Mouse (Mus musculus) neural tube, embryonic 12.5 days (tissue): ENCODE data around the gene Psenen. TPM values are rescaled to one million over a fixed set of nuclear protein-coding genes. Genes with fewer than 3 reads are reported as not detected.

ENCODE experiments used
- ATAC-seq: fragments of 200-750 bp; cut with Nextera tagmentation; 2 replicates; pipeline ENCODE4 v1.8.0; 2017; ENCODE audit warnings: low read depth, mild to moderate bottlenecking, moderate TSS enrichment, moderate library complexity; ENCODE audit not compliant: low FRiP score
- H3K27ac ChIP-seq: fragments of 300-500 bp; sonication (generic); 2 replicates; pipeline ENCODE4 v1.5.1; 2016
- H3K27me3 ChIP-seq: fragments of 300-500 bp; sonication (generic); replicated peaks from 2 replicates; pipeline ENCODE4 v1.6.1; 2016; ENCODE audit warnings: mild to moderate bottlenecking
- H3K36me3 ChIP-seq: fragments of 300-500 bp; sonication (generic); 2 replicates; pipeline ENCODE4 v1.6.1; 2016; ENCODE audit warnings: mild to moderate bottlenecking
- H3K4me1 ChIP-seq: fragments of 300-500 bp; sonication (generic); 2 replicates; pipeline ENCODE4 v1.6.1; 2016
- H3K4me2 ChIP-seq: fragments of 300-500 bp; sonication (generic); replicated peaks from 2 replicates; pipeline ENCODE4 v1.6.1; 2016; ENCODE audit warnings: mild to moderate bottlenecking
- H3K4me3 ChIP-seq: fragments of 300-500 bp; sonication (generic); 2 replicates; pipeline ENCODE4 v1.5.1; 2016
- H3K9ac ChIP-seq: fragments of 300-500 bp; sonication (generic); 2 replicates; pipeline ENCODE4 v1.6.1; 2016; ENCODE audit warnings: mild to moderate bottlenecking
- H3K9me3 ChIP-seq: fragments of 300-500 bp; sonication (generic); 2 replicates; pipeline ENCODE4 v1.6.1; 2016; ENCODE audit warnings: mild to moderate bottlenecking
- WGBS: fragments of 180-500 bp; shearing (Covaris S2); methylation state at CpG from one replicate; pipeline ENCODE4 v1.1.7; 2016; 5-methylcytosine and 5-hydroxymethylcytosine counted together
- polyA plus RNA-seq: library from polyadenylated mRNA; unstranded; fragments of >200 nt; fragmentation: Nextera tagmentation; extraction: Ambion mirVana; gene quantifications from 2 replicates; pipeline ENCODE4 v1.2.1, GENCODE M21; 2016

Gene Psenen
- polyA plus RNA-seq, 1 experiment from 2014 or later = 137 TPM

- peaks cover 6% of the 10 kb centered on the region; the same call in 1 of the 2 replicates for H3K4me1 ChIP-seq
- H3K4me3 ChIP-seq = no peak overlapping the region
- H3K36me3 ChIP-seq = no peaks in the 10 kb centered on the region
- no peak overlapping the region for H3K4me2 ChIP-seq
- WGBS = 82% methylated on average over 5 of the region's 5 CpGs
- no peaks in the 10 kb centered on the region for H3K27me3 ChIP-seq
- no peak for ATAC-seq
- no peaks in the 10 kb centered on the region for H3K9me3 ChIP-seq
- H3K9ac ChIP-seq = no peak overlapping the region
- no peak overlapping the region for H3K27ac ChIP-seq
Observed at GRCm38 (mm10) chr7:30596811-30597210, 33.4 kb upstream of the Psenen start.

- H3K36me3 ChIP-seq = no peaks in the 10 kb centered on the region
- no peaks in the 10 kb centered on the region for H3K9me3 ChIP-seq
- ATAC-seq = no peak
- peaks cover 6% of the 10 kb centered on the region; the same call in 1 of the 2 replicates for H3K4me1 ChIP-seq
- H3K27ac ChIP-seq = no peak overlapping the region
- 79% methylated on average over 5 of the region's 5 CpGs for WGBS
- H3K9ac ChIP-seq = no peak overlapping the region
- H3K4me3 ChIP-seq = no peak overlapping the region
- H3K27me3 ChIP-seq = no peaks in the 10 kb centered on the region
- H3K4me2 ChIP-seq = no peak overlapping the region
Observed at GRCm38 (mm10) chr7:30596093-30596492, 32.7 kb upstream of the Psenen start.

GRCm38 (mm10) chr7:30594510-30595024 is 31.1 kb upstream of the Psenen start:
- Histone ChIP-seq H3K9ac (no peak overlapping the region), H3K9me3 (no peaks in the 10 kb centered on the region), H3K4me2 (no peak overlapping the region), H3K4me1 (peaks cover 6% of the 10 kb centered on the region), H3K27ac (no peak overlapping the region), H3K4me3 (no peak overlapping the region), H3K36me3 (no peaks in the 10 kb centered on the region), H3K27me3 (no peaks in the 10 kb centered on the region)
- 68% methylated on average over 4 of the region's 4 CpGs for WGBS
- no peak for ATAC-seq

GRCm38 (mm10) chr7:30593579-30594509 is 30.4 kb upstream of the Psenen start:
- Histone ChIP-seq H3K36me3 (no peaks in the 10 kb centered on the region), H3K27me3 (no peaks in the 10 kb centered on the region), H3K27ac (no peak overlapping the region), H3K4me3 (no peak overlapping the region), H3K9me3 (no peaks in the 10 kb centered on the region), H3K9ac (0 out of 2 replicates have a peak overlapping the region, but pooled peaks have one; percentile 33), H3K4me2 (no peak overlapping the region), H3K4me1 (peaks cover 6% of the 10 kb centered on the region)
- no peak for ATAC-seq
- 80% methylated on average over 10 of the region's 10 CpGs for WGBS

- Histone ChIP-seq H3K4me1 (peaks cover 6% of the 10 kb centered on the region), H3K9ac (no peak overlapping the region), H3K27ac (no peak overlapping the region), H3K4me3 (no peak overlapping the region), H3K9me3 (no peaks in the 10 kb centered on the region), H3K4me2 (no peak overlapping the region), H3K27me3 (no peaks in the 10 kb centered on the region), H3K36me3 (no peaks in the 10 kb centered on the region)
- 53% methylated on average over 5 of the region's 5 CpGs for WGBS
- no peak for ATAC-seq
Observed at GRCm38 (mm10) chr7:30592772-30593423, 29.5 kb upstream of the Psenen start.

- Histone ChIP-seq H3K4me2 (no peak overlapping the region), H3K36me3 (peaks cover 2% of the 10 kb centered on the region; the same call in 1 of the 2 replicates), H3K9me3 (no peaks in the 10 kb centered on the region), H3K9ac (0 out of 2 replicates have a peak overlapping the region, but pooled peaks have one; percentile 36), H3K27me3 (no peaks in the 10 kb centered on the region), H3K27ac (no peak overlapping the region), H3K4me3 (no peak overlapping the region), H3K4me1 (peaks cover 17% of the 10 kb centered on the region)
- no peak for ATAC-seq
- WGBS = 42% methylated on average over 4 of the region's 4 CpGs
Observed at GRCm38 (mm10) chr7:30591605-30591951, 28.2 kb upstream of the Psenen start.

GRCm38 (mm10) chr7:30590927-30591604 is 27.6 kb upstream of the Psenen start:
- H3K4me1 ChIP-seq = peaks cover 19% of the 10 kb centered on the region
- 85% methylated on average over 9 of the region's 9 CpGs for WGBS
- no peak overlapping the region for H3K4me2 ChIP-seq
- peaks cover 7% of the 10 kb centered on the region for H3K36me3 ChIP-seq
- no peak overlapping the region for H3K4me3 ChIP-seq
- H3K27me3 ChIP-seq = no peaks in the 10 kb centered on the region
- H3K9me3 ChIP-seq = no peaks in the 10 kb centered on the region
- H3K9ac ChIP-seq = 0 out of 2 replicates have a peak overlapping the region, but pooled peaks have one; percentile 36
- no peak for ATAC-seq
- no peak overlapping the region for H3K27ac ChIP-seq

GRCm38 (mm10) chr7:30589435-30590301 is 26.2 kb upstream of the Psenen start:
- Histone ChIP-seq H3K36me3 (peaks cover 21% of the 10 kb centered on the region), H3K27ac (peak overlapping the region; percentile 62; the same call in 1 of the 2 replicates), H3K27me3 (no peaks in the 10 kb centered on the region), H3K9ac (peak overlapping the region; percentile 55), H3K4me3 (peak overlapping the region; percentile 95), H3K4me2 (peak overlapping the region; percentile 75), H3K9me3 (no peaks in the 10 kb centered on the region), H3K4me1 (peaks cover 19% of the 10 kb centered on the region)
- 26% methylated on average over 40 of the region's 40 CpGs for WGBS
- peak; percentile 79 for ATAC-seq

GRCm38 (mm10) chr7:30588676-30589434 is 25.4 kb upstream of the Psenen start, which contains the start of gene Kmt2b:
Gene Kmt2b, minus strand, starts transcription at chr7:30588726.
- peaks cover 19% of the 10 kb centered on the region for H3K4me1 ChIP-seq
- peak within 1 kb of the TSS; percentile 95 for H3K4me3 ChIP-seq
- peak within 1 kb of the TSS; percentile 82 for H3K27ac ChIP-seq
- H3K9me3 ChIP-seq = no peaks in the 10 kb centered on the region
- no peaks in the 10 kb centered on the region for H3K27me3 ChIP-seq
- under 1% methylated on average over 61 of the region's 68 CpGs for WGBS
- peak within 1 kb of the TSS; percentile 75 for H3K4me2 ChIP-seq
- peak within 1 kb of the TSS; percentile 99 for H3K9ac ChIP-seq
- peak; percentile 96 for ATAC-seq
- peaks cover 30% of the 10 kb centered on the region for H3K36me3 ChIP-seq

- Histone ChIP-seq H3K36me3 (peaks cover 38% of the 10 kb centered on the region), H3K4me2 (peak overlapping the region; percentile 75), H3K27me3 (no peaks in the 10 kb centered on the region), H3K9me3 (no peaks in the 10 kb centered on the region), H3K4me3 (peak overlapping the region; percentile 95), H3K4me1 (peaks cover 19% of the 10 kb centered on the region), H3K27ac (peak overlapping the region; percentile 82), H3K9ac (peak overlapping the region; percentile 99)
- WGBS = under 1% methylated on average over 67 of the region's 67 CpGs
- ATAC-seq = peak; percentile 31
Observed at GRCm38 (mm10) chr7:30587842-30588667, 24.6 kb upstream of the Psenen start.
